Mouse (Mus musculus): ENCODE data around the gene Cpt1b. TPM values are rescaled to one million over a fixed set of nuclear protein-coding genes. Genes with fewer than 3 reads are reported as not detected.

Cpt1b gene
- total and polyA plus RNA-seq, 2 experiments = 1.3 to 1.5 TPM

DNA sequence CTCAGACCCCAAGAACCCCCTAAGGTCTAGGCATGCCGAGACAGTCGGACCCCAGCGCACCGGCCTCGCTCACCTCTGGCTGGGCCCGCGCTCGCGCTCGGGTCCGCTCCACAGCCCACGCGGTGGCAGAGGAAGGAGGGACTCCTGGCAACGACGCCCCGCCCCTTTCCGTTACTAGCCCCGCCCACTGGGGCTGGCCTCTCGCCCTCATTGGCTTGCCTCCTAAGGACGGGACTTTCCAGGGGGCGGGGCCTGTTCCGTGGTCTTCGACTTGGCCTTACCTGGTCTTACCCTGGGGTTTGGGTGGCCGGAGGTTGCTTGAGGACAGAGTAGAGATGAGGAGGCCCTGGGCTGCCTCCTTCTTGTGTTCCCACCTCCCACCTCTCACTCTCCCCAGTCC is 15.5 kb downstream of the Cpt1b start, which contains the start of gene Syce3:
Syce3 (minus strand) TSS at position 386 of the 400 bp plus-strand sequence.
- no peak for DNase-seq (ENCODE audit: extremely low read depth, low read depth, low spot score)
- peaks cover 1% of the 10 kb centered on the region for H3K4me1 ChIP-seq (ENCODE audit: control insufficient read depth, insufficient read depth, low read length)
- TF ChIP-seq CTCF (IDR thresholded peaks at IDR 0.05; ENCODE audit: low read depth, low read length) = no peak
- no peak for TF ChIP-seq POLR2A (IDR thresholded peaks at IDR 0.05; ENCODE audit: extremely low read depth, insufficient read depth, low read length)
- WGBS = 81% methylated on average over 24 of the region's 24 CpGs
- no peak within 1 kb of the TSS for H3K4me3 ChIP-seq (ENCODE audit: insufficient read depth, low read depth, low read length)
- no peak within 1 kb of the TSS for H3K27ac ChIP-seq (replicated peaks; ENCODE audit: insufficient read depth, low read depth, low read length)
- H3K79me2 ChIP-seq (ENCODE audit: control insufficient read depth, insufficient read depth, low read length) = no peaks in the 10 kb centered on the region
- H3K9ac ChIP-seq (ENCODE audit: low read depth, low read length) = no peak within 1 kb of the TSS
- H3K36me3 ChIP-seq (ENCODE audit: control insufficient read depth, insufficient read depth, low read length) = no peaks in the 10 kb centered on the region
- no peaks in the 10 kb centered on the region for H3K27me3 ChIP-seq (ENCODE audit: control insufficient read depth, insufficient read depth, low read length)

DNA sequence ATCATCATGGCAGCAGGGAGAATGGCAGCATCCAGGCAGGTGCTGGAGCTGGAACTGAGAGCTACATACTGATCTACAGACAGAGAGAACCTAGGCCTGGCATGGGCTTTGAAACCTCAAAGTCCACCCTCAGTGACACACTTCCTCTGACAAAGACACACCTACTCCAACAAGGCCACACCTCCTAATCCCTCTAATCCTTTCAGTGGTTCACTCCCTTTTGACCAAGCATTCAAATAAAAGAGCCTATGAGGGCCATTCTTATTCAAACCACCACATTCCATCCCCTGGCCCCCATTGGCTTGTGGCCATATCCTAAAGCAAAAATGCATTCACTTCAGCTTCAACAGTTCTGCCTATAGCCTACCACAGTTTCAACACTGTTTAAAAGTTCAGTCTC is 19.0 kb downstream of the Cpt1b start:
- Histone ChIP-seq H3K79me2 (ENCODE audit: control insufficient read depth, insufficient read depth, low read length) (no peaks in the 10 kb centered on the region), H3K4me3 (ENCODE audit: insufficient read depth, low read depth, low read length) (no peak overlapping the region), H3K9ac (ENCODE audit: low read depth, low read length) (no peak overlapping the region), H3K4me1 (ENCODE audit: control insufficient read depth, insufficient read depth, low read length) (no peaks in the 10 kb centered on the region), H3K27me3 (ENCODE audit: control insufficient read depth, insufficient read depth, low read length) (no peaks in the 10 kb centered on the region), H3K36me3 (ENCODE audit: control insufficient read depth, insufficient read depth, low read length) (no peaks in the 10 kb centered on the region), H3K27ac (replicated peaks; ENCODE audit: insufficient read depth, low read depth, low read length) (no peak overlapping the region)
- no peak for DNase-seq (ENCODE audit: extremely low read depth, low read depth, low spot score)
- no peak for TF ChIP-seq CTCF (IDR thresholded peaks at IDR 0.05; ENCODE audit: low read depth, low read length)

DNA sequence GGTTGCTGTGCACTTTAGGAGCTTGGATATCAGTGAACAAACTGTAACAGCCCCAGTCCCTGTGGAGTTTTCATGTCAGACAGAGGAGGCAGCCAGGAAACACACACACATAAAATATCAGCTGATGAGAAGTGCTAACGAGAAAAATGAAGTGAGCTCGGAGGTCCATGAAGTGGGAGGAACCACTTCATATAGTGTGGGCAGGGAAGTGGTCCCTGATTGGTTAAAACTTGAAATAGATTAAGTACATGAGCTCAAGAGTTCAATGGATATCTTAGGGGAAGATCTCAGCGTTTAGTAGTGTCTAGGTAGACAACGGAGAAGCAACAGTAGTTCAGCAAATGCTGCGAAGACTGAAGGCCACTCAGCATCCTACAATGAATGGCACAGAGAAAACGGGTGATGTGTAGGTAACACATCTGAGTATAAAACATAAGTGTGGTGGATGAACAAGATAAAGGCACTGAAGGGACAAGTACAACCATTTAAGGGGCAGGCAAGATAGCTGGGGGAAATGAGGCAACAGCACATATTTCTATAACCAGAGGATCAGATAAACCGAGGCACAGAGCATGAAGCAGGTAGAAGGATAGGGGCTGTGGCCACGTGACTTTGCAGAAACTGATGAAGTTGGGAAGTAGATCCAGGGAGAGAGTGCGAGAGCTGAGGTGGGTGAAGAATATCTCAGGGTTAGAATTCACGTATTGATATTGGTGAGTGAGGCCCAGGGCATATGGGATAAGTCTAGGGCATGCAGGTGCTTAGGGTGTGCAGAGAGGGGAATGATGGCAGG is 20.6 kb downstream of the Cpt1b start:
- no peak for DNase-seq (ENCODE audit: extremely low read depth, low read depth, low spot score)
- no peak overlapping the region for H3K4me3 ChIP-seq (ENCODE audit: insufficient read depth, low read depth, low read length)
- TF ChIP-seq POLR2A (IDR thresholded peaks at IDR 0.05; ENCODE audit: extremely low read depth, insufficient read depth, low read length) (no peak), CTCF (IDR thresholded peaks at IDR 0.05; ENCODE audit: low read depth, low read length) (no peak)
- H3K27ac ChIP-seq (replicated peaks; ENCODE audit: insufficient read depth, low read depth, low read length) = no peak overlapping the region
- no peaks in the 10 kb centered on the region for H3K4me1 ChIP-seq (ENCODE audit: control insufficient read depth, insufficient read depth, low read length)
- H3K36me3 ChIP-seq (ENCODE audit: control insufficient read depth, insufficient read depth, low read length) = no peaks in the 10 kb centered on the region
- WGBS = 84% methylated on average over 10 of the region's 10 CpGs
- H3K9ac ChIP-seq (ENCODE audit: low read depth, low read length) = no peak overlapping the region
- H3K27me3 ChIP-seq (ENCODE audit: control insufficient read depth, insufficient read depth, low read length) = no peaks in the 10 kb centered on the region
- H3K79me2 ChIP-seq (ENCODE audit: control insufficient read depth, insufficient read depth, low read length) = no peaks in the 10 kb centered on the region

DNA sequence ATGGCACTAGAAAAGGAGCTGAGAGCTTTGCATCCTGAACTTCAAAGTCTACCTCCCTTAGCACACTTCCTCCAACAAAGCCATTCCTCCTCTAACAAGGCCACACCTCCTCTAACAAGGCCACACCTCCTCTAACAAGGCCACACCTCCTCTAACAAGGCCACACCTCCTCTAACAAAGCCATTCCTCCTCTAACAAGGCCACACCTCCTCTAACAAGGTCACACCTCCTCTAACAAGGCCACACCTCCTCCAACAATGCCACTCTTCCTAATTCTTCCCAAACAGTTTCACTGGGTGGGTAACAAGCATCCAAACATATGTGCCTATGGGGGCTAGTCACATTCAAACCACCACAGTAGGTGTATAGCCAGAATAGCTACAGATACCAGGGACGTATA is 23.2 kb downstream of the Cpt1b start:
- Histone ChIP-seq H3K4me3 (ENCODE audit: insufficient read depth, low read depth, low read length) (no peak overlapping the region), H3K27me3 (ENCODE audit: control insufficient read depth, insufficient read depth, low read length) (no peaks in the 10 kb centered on the region), H3K79me2 (ENCODE audit: control insufficient read depth, insufficient read depth, low read length) (no peaks in the 10 kb centered on the region), H3K4me1 (ENCODE audit: control insufficient read depth, insufficient read depth, low read length) (no peaks in the 10 kb centered on the region), H3K9ac (ENCODE audit: low read depth, low read length) (no peak overlapping the region), H3K27ac (replicated peaks; ENCODE audit: insufficient read depth, low read depth, low read length) (no peak overlapping the region), H3K36me3 (ENCODE audit: control insufficient read depth, insufficient read depth, low read length) (no peaks in the 10 kb centered on the region)
- 84% methylated on average over 1 of the region's 1 CpGs for WGBS
- no peak for DNase-seq (ENCODE audit: extremely low read depth, low read depth, low spot score)
- TF ChIP-seq POLR2A (IDR thresholded peaks at IDR 0.05; ENCODE audit: extremely low read depth, insufficient read depth, low read length) (no peak), CTCF (IDR thresholded peaks at IDR 0.05; ENCODE audit: low read depth, low read length) (no peak)

DNA sequence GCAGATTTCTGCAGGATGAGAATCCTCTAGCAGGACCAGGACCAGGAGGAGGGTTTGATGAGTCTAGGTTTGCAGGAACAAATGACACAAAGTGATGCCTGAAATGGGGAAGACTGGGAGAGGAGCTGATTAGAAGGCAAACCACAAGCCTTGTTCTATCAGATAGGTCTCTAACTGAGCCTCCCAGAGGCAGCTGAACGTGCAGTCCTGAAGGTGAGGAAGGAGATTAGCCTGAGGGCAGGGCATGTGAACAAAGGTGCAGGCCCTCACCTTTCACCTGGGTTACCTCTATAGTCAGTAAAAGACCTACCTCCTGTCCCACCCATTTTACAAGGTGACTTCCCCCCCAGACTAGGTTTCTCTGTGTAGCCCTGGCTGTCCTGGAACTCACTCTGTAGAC is 25.9 kb downstream of the Cpt1b start:
- no peaks in the 10 kb centered on the region for H3K27me3 ChIP-seq (ENCODE audit: control insufficient read depth, insufficient read depth, low read length)
- no peak overlapping the region for H3K4me3 ChIP-seq (ENCODE audit: insufficient read depth, low read depth, low read length)
- 67% methylated on average over 1 of the region's 1 CpGs for whole genome bisulfite sequencing
- H3K27ac ChIP-seq (replicated peaks; ENCODE audit: insufficient read depth, low read depth, low read length) = no peak overlapping the region
- peaks cover 3% of the 10 kb centered on the region; the same call in 1 of the 2 replicates for H3K4me1 ChIP-seq (ENCODE audit: control insufficient read depth, insufficient read depth, low read length)
- H3K79me2 ChIP-seq (ENCODE audit: control insufficient read depth, insufficient read depth, low read length) = no peaks in the 10 kb centered on the region
- H3K36me3 ChIP-seq (ENCODE audit: control insufficient read depth, insufficient read depth, low read length) = no peaks in the 10 kb centered on the region
- no peak overlapping the region for H3K9ac ChIP-seq (ENCODE audit: low read depth, low read length)
- DNase-seq (ENCODE audit: extremely low read depth, low read depth, low spot score) = no peak
- no peak for TF ChIP-seq CTCF (IDR thresholded peaks at IDR 0.05; ENCODE audit: low read depth, low read length)
- no peak for TF ChIP-seq POLR2A (IDR thresholded peaks at IDR 0.05; ENCODE audit: extremely low read depth, insufficient read depth, low read length)

DNA sequence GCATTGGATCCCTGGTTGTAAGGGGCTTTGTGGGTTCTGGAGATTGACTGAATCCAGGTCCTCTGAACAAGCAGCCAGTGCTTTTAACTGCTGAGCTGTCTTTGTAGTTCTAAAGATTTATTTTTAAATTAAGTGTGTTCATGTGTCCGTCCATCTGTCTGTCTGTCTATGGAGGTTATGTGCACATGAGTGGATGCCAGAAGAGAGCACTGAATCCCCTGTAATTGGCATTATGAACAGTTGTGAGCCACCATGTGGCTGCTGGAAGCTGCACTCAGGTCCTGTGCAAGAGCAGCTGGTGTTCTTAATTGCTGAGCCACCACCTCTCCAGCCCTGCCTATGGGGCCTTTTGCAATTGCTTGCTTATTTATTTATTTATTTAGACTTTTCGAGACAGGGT is 27.5 kb downstream of the Cpt1b start:
- Histone ChIP-seq H3K79me2 (ENCODE audit: control insufficient read depth, insufficient read depth, low read length) (no peaks in the 10 kb centered on the region), H3K27me3 (ENCODE audit: control insufficient read depth, insufficient read depth, low read length) (no peaks in the 10 kb centered on the region), H3K4me3 (ENCODE audit: insufficient read depth, low read depth, low read length) (no peak overlapping the region), H3K9ac (ENCODE audit: low read depth, low read length) (no peak overlapping the region), H3K36me3 (ENCODE audit: control insufficient read depth, insufficient read depth, low read length) (no peaks in the 10 kb centered on the region), H3K27ac (replicated peaks; ENCODE audit: insufficient read depth, low read depth, low read length) (no peak overlapping the region), H3K4me1 (ENCODE audit: control insufficient read depth, insufficient read depth, low read length) (peaks cover 3% of the 10 kb centered on the region; the same call in 1 of the 2 replicates)
- TF ChIP-seq POLR2A (IDR thresholded peaks at IDR 0.05; ENCODE audit: extremely low read depth, insufficient read depth, low read length) = no peak
- TF ChIP-seq CTCF (IDR thresholded peaks at IDR 0.05; ENCODE audit: low read depth, low read length) = no peak
- no peak for DNase-seq (ENCODE audit: extremely low read depth, low read depth, low spot score)
- 83% methylated on average over 2 of the region's 2 CpGs for WGBS

All from liver, adult 2 months (tissue).